ENCODE assay signal across 16 mouse cellular contexts in the genomic region with DNA sequence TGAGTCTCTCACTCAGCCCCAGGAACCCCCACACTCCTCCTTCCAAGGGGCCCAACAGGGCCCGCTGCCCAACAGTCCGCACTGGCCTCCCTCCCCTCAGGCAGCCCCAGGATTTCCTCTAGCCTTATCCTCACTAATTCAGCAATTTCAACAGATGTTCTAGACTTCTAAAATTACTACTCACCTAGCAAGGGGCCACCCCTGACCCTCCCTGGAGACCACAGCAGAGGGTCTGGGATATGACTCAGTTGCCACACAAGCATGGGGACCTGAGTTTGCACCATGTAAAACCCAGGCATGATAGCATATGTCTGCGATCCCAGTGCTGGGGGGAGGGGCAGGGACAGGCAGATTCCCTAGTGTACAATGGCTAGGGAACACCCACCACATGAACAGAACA.
"Had no signal": no experiment of that assay in that cellular context is flagged by ENCODE, and none has a peak within 500 bp of the region (broad histone marks: within the 10 kb centered on the region; RNA-seq: fewer than 3 reads in every experiment).

No protein-coding gene starts in this region.

- H3K4me1 ChIP-seq: megakaryocyte, embryonic 14.5 days; midbrain, embryonic 13.5 days; midbrain, embryonic 15.5 days; neural tube, embryonic 12.5 days had no signal

- ATAC-seq: lung, postnatal 0 days; midbrain, embryonic 13.5 days; midbrain, embryonic 15.5 days had no signal

- H3K36me3 ChIP-seq: midbrain, embryonic 13.5 days; midbrain, embryonic 15.5 days; neural tube, embryonic 12.5 days; stomach, embryonic 15.5 days had no signal

- H3K4me3 ChIP-seq: megakaryocyte, embryonic 14.5 days; midbrain, embryonic 13.5 days; midbrain, embryonic 15.5 days; neural tube, embryonic 12.5 days; stomach, embryonic 15.5 days had no signal

- H3K4me2 ChIP-seq: lung, embryonic 14.5 days; midbrain, embryonic 11.5 days; midbrain, embryonic 13.5 days; midbrain, embryonic 15.5 days; neural tube, embryonic 12.5 days; stomach, embryonic 15.5 days had no signal

- H3K9me3 ChIP-seq: megakaryocyte, embryonic 14.5 days; midbrain, embryonic 13.5 days; midbrain, embryonic 15.5 days; neural tube, embryonic 12.5 days; stomach, embryonic 15.5 days had no signal

- H3K27ac ChIP-seq: midbrain, embryonic 13.5 days; midbrain, embryonic 15.5 days; neural tube, embryonic 12.5 days; stomach, embryonic 15.5 days; stomach, postnatal 0 days had no signal

- DNase-seq: lung, adult 18-20 months; lung, embryonic 14.5 days; lung, postnatal 14 days; lung, postnatal 36 days; right cerebral cortex, postnatal 14 days; thymus, adult 2 months; thymus, postnatal 25 days; thymus, postnatal 4 days had no signal

- H3K9ac ChIP-seq: lung, embryonic 14.5 days; midbrain, embryonic 13.5 days; midbrain, embryonic 15.5 days; neural tube, embryonic 12.5 days; stomach, embryonic 15.5 days had no signal

- H3K27me3 ChIP-seq: midbrain, embryonic 13.5 days; midbrain, embryonic 15.5 days; neural tube, embryonic 12.5 days; stomach, embryonic 15.5 days had no signal
